Mouse (Mus musculus) embryonic fibroblast, embryonic 13.5 days (primary cell): ENCODE results near the gene Odf3l2.

Experiments
- CTCF ChIP-seq: IDR thresholded peaks from 2 replicates; pipeline ENCODE4 v1.5.1; 2011; ENCODE audit warnings: mild to moderate bottlenecking, control low read depth, low read length, moderate library complexity, borderline replicate concordance; ENCODE audit not compliant: insufficient read depth
- POLR2A ChIP-seq: IDR thresholded peaks from 2 replicates; pipeline ENCODE4 v1.6.1; 2011; ENCODE audit warnings: low read depth, mild to moderate bottlenecking, control low read depth, low read length, moderate library complexity

GRCm38 (mm10) chr10:79687513-79687912 is 42.0 kb upstream of the Odf3l2 start:
- TF ChIP-seq CTCF, result no peak
- no peak for TF ChIP-seq POLR2A
